Mouse (Mus musculus) cerebellum, adult 9-10 months (tissue): ENCODE results near the gene Arf5.

Experiments used
- DNase-seq: peaks from one replicate; pipeline ENCODE4 v3.0.0; 2022

The Arf5 gene

GRCm38 (mm10) chr6:28428290-28428689, 4.9 kb downstream of the Arf5 start, which contains the start of gene Gcc1:
TSS of gene Gcc1 (minus strand) at chr6:28428390.
- DNase-seq = no peak

GRCm38 (mm10) chr6:28429870-28430269, 6.5 kb downstream of the Arf5 start:
- DNase-seq = peak; percentile 58

DNA sequence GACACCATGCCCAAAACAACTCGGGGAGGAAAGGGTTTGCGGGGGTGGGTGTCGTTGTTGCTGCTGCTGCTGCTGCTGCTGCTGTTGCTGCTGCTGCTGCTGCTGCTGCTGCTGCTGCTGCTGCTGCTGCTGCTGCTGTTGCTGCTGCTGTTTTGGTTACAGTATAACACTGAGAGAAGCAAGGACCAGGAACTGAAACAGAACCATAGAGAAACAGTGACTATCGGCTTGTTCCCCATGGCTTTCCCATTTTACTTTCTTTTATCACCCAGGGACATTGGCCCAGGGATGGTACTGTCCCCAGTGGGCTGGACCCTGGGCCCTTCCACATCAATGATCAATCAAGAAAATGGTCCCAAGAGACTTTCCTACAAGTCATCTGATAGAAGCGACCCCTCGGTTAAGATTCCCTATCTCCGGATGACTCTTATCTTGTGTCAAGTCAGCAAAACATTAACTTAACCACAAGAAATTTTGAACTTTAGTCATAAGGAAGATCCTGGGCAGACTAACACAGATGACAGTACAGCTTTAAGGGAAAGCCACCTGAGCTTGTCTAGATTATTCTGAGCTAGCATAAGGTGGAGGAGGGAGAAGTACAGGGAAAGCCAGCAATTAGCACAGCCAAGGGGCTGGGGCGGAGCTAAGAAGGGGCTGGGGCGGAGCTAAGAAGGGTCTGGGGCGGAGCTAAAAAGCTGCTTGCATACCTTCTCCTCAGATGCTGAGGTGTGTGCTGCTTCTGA, 7.6 kb downstream of the Arf5 start:
- peak; percentile 18 for DNase-seq

GRCm38 (mm10) chr6:28431538-28431855, 8.1 kb downstream of the Arf5 start:
- DNase-seq = no peak

GRCm38 (mm10) chr6:28447937-28448336, 24.6 kb downstream of the Arf5 start:
- DNase-seq = no peak

DNA sequence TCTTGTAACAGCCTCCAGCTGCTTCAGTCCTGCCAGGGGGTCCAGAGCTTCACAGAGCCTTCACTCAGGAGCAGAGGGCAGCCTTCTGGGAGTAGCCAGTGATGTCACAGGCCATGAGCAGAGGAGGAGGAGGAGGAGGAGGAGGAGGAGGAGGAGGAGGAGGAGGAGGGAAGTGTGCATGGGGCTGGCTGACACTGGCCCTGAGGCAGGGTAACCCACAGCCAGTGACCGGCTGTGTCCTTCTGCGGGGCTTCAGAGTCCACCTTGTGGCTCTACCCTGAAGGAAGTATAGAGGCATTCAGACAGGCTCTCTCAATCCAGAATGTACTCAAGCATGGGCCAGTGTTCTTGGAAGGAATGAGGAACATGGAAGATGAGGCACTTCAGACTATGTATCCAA, 25.9 kb downstream of the Arf5 start, which contains the start of gene Pax4:
Pax4 (minus strand) TSS at position 101 of the 400 bp plus-strand sequence.
- DNase-seq = no peak

DNA sequence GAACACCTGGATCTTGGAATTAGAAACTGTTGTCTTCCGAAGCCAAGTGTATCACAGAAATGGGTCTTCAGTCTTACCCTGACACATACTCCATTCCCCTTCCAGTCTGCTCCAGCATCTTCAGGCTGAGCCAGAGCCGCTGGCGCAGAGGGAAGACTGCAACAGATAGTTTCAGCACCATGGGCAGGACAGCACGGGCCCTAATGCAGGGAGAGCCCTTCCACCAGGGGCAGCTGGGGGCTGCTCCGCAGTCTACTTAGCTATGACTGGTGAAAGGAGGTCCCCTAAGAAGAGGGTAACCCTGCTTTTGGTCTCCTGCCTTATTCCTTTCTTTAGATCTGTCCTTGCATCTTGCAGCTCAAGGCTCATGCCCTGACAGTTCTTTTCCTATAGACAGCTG, 27.1 kb downstream of the Arf5 start:
- DNase-seq = no peak

DNA sequence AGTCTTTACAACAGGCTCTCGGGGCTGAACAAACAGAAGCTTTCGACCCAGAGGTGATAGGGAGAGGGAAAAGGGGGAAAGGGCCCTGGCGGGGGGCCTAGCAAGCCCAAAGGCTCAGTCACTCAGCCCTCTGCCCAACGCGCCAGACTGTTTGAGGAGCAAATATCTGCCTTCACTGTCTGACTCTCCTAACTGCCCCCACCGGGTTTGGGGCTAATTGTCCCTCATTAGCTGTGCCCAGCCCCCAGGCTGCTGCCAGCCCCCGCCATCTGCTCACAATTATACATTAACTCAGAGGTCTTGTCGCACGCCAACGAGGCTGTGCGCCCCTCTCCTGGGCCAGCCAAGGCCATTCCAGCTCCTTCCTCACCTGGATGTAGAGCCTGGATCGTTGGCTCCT, 27.6 kb downstream of the Arf5 start:
- no peak for DNase-seq

DNA sequence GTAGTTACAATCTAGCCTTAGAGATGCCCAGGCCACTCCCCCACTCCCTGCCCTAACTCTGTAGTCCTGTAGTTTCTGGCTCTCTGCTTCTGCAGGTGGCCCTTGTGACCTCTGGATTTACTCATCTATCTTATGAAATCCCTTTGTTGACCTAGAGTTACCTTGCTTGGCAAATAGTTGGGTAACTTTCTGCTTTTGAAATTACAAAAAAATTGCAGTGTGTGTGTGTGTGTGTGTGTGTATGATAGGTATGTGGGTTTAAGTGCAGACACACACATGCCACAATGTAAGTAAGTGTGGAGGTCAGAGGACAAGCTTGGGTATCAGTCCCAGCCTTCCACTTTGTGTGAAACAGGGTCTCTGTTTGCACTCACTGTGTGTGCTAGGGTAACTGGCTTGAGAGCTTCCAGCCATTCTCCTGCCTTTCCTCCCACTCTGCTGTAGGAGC, 35.9 kb downstream of the Arf5 start:
- DNase-seq = no peak

DNA sequence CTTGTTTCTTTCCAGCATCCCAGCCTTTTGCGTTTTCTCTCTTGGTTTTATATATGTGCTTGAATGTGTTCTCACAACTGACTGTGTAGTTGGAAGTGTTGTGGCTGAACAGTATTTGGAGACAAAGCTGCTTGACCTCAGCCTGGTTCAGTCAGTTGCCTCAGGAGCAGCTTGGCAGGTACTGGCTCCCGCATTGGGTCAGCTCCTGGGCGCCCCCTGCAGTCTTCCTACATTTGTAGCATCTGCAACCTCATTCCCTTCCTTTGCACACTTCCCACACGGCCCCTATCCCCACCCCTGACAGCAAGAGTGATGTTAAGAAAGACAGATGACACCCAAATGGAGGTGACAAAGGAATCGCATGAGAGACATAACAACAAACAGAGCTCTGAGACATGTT, 37.2 kb downstream of the Arf5 start:
- DNase-seq = peak; percentile 82

DNA sequence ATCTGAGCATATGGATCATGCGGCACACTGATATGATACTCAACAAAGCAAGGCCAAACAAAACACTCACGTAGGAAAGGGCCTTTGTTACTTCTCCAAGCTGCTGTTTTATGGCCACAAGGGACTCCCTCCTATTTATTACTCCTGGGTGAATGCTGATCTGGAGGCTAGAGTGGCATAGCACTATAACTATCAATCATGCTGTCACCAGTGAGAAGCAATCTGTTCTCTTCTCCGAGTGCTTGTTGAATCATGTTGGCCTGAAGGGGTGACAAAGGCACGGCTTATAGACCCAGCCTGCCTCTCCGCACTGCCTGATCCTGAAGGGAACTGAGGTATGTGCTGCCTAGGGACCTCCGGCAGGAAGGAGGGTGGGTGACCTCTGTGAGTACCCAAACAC, 41.3 kb downstream of the Arf5 start:
- DNase-seq = no peak

GRCm38 (mm10) chr6:28470017-28470602, 46.8 kb downstream of the Arf5 start:
- no peak for DNase-seq

DNA sequence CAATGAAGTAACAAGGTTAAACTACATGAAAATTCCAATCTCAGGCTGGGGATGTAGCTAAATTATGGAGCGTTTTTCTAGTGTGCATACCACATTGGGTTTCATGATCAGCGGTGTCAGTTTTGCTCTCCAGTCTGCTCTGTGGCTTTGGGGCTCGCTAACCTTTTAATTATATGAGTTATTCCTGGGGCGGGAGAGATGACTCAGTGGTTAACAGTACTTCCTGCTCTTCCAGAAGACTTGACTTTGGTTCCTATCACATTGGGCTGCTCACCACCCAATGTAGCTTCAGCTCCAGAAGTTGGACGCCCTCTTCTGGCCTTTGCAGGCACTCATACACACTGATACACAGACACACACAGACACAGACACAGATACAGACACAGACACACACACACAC, 47.3 kb downstream of the Arf5 start:
- DNase-seq = no peak

- no peak for DNase-seq
These were observed 48.1 kb downstream of the Arf5 start for GRCm38 (mm10) chr6:28471284-28472035.

DNA sequence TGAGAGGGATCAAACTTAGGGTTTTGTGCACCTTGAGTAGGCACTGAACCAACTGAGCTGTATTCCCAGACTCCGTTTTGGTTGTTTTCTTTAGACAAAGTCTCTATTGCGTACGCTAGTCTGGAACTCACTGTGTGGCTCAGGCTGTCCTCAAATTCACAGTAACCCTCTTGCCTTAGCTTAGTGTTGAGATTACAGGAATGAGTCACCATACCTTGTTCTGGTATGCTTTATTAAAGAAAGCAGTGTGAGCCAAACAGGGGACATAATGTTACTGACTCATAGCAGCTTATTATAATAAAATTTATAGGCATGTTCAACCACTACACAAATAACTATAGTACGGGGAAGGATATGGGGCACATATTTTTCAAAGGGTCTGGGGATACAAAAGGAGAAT, 50.9 kb downstream of the Arf5 start:
- no peak for DNase-seq

GRCm38 (mm10) chr6:28474839-28475238, 51.5 kb downstream of the Arf5 start, which contains the start of gene Snd1:
TSS of gene Snd1 (plus strand) at chr6:28475139.
- no peak for DNase-seq
